Mouse (Mus musculus) limb, embryonic 14.5 days (tissue): Measurements from ENCODE around the gene Stpg2. TPM values are rescaled to one million over a fixed set of nuclear protein-coding genes. Genes with fewer than 3 reads are reported as not detected.
"Not testable (repeated sequence)": the region's sequence is repeated elsewhere in the genome, so short reads cannot be mapped to it uniquely, and the experiment has no call there.

ENCODE experiments used
- ATAC-seq: fragments of 200-750 bp; cut with Nextera tagmentation; 2 replicates; pipeline ENCODE4 v1.8.0; 2017; ENCODE audit warnings: low read depth, moderate number of reproducible peaks, moderate TSS enrichment; ENCODE audit not compliant: low FRiP score
- DNase-seq: peaks from one replicate; pipeline ENCODE4 v3.0.0-alpha.2; 2015; ENCODE audit warnings: low spot score
- H3K27ac ChIP-seq: fragments of 300-500 bp; sonication (generic); replicated peaks from 2 replicates; pipeline ENCODE4 v1.5.1; 2014; ENCODE audit warnings: low read depth, mild to moderate bottlenecking, low read length, moderate library complexity, mixed read lengths
- H3K27me3 ChIP-seq: fragments of 300-500 bp; sonication (generic); 2 replicates; pipeline ENCODE4 v1.6.1; 2014; ENCODE audit warnings: low read length, mixed read lengths; ENCODE audit not compliant: control insufficient read depth, insufficient read depth
- H3K36me3 ChIP-seq: fragments of 300-500 bp; sonication (generic); 2 replicates; pipeline ENCODE4 v1.6.1; 2014; ENCODE audit warnings: mild to moderate bottlenecking, low read length, moderate library complexity, mixed read lengths; ENCODE audit not compliant: control insufficient read depth, insufficient read depth
- H3K4me1 ChIP-seq: fragments of 300-500 bp; sonication (generic); 2 replicates; pipeline ENCODE4 v1.6.1; 2014; ENCODE audit warnings: antibody characterized with exemption, low read length, mixed read lengths; ENCODE audit not compliant: control insufficient read depth, insufficient read depth
- H3K4me2 ChIP-seq: fragments of 300-500 bp; sonication (generic); replicated peaks from 2 replicates; pipeline ENCODE4 v1.6.1; 2014; ENCODE audit warnings: low read depth, mild to moderate bottlenecking, low read length, moderate library complexity; ENCODE audit not compliant: severe bottlenecking
- H3K4me3 ChIP-seq: fragments of 300-500 bp; sonication (generic); replicated peaks from 2 replicates; pipeline ENCODE4 v1.5.1; 2014; ENCODE audit warnings: low read length
- H3K9ac ChIP-seq: fragments of 300-500 bp; sonication (generic); 2 replicates; pipeline ENCODE4 v1.6.1; 2014; ENCODE audit warnings: mild to moderate bottlenecking, low read depth, low read length, moderate library complexity; ENCODE audit not compliant: severe bottlenecking
- H3K9me3 ChIP-seq: fragments of 300-500 bp; sonication (generic); 2 replicates; pipeline ENCODE4 v1.6.1; 2016; ENCODE audit warnings: low read length; ENCODE audit not compliant: control insufficient read depth
- POLR2A ChIP-seq: fragments of 200-500 bp; IDR thresholded peaks from 2 replicates; pipeline ENCODE4 v1.8.0; 2012; ENCODE audit warnings: inconsistent platforms, mild to moderate bottlenecking, moderate library complexity, borderline replicate concordance; ENCODE audit not compliant: insufficient read depth, insufficient read length; ENCODE audit errors: extremely low read depth
- WGBS: fragments of 180-500 bp; shearing (Covaris S2); extraction: QIAGEN DNeasy Blood & Tissue Kit; methylation state at CpG from one replicate; pipeline ENCODE4 v1.1.7; 2014; 5-methylcytosine and 5-hydroxymethylcytosine counted together
- polyA plus RNA-seq, 2 experiments: library from polyadenylated mRNA; depleted of rRNA in 1 of 2; stranded (reverse) in 1 of 2; unstranded in 1 of 2; fragments of >200 nt; fragmentation: Nextera tagmentation in 1 of 2; extraction: Ambion mirVana in 1 of 2; gene quantifications; 2 replicates each; pipeline versions ENCODE4 v1.2.1 to v1.2.3; 2012 to 2014

Gene Stpg2
- polyA plus RNA-seq, 2 experiments, result not detected

DNA sequence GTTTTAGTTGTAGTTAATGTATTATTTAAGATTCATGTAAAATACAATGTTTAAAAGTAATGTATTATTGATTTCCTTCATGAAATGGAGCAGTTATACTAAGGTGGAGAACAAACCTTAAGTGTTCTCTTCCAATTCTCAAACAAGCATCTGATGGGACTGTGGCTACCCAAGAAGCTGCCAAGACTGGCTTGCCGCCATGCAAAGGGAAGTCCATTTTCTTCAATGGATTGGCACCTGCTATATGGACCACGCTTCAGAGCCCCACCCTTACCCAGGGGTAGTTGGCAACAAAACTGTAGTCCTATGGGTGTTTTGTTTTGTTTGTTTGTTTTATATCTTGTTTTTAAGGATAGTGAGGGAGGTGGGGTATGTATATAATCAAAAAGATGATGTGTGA, 373.0 kb downstream of the Stpg2 start:
- no peak for TF ChIP-seq POLR2A
- Histone ChIP-seq H3K4me3 (no peak overlapping the region), H3K9ac (no peak overlapping the region), H3K27ac (no peak overlapping the region), H3K4me2 (no peak overlapping the region), H3K36me3 (no peaks in the 10 kb centered on the region), H3K4me1 (no peaks in the 10 kb centered on the region), H3K9me3 (no peaks in the 10 kb centered on the region), H3K27me3 (no peaks in the 10 kb centered on the region)
- ATAC-seq (no peak), DNase-seq (no peak)
- 90% methylated on average over 2 of the region's 2 CpGs for WGBS

- no peak overlapping the region for H3K4me2 ChIP-seq
- H3K4me1 ChIP-seq, result no peaks in the 10 kb centered on the region
- no peaks in the 10 kb centered on the region for H3K36me3 ChIP-seq
- H3K4me3 ChIP-seq, result no peak overlapping the region
- H3K9ac ChIP-seq, result no peak overlapping the region
- no peaks in the 10 kb centered on the region for H3K9me3 ChIP-seq
- ATAC-seq, result no peak
- no peak overlapping the region for H3K27ac ChIP-seq
- no peaks in the 10 kb centered on the region for H3K27me3 ChIP-seq
- TF ChIP-seq POLR2A, result no peak
- DNase-seq, result no peak
These were observed 375.8 kb downstream of the Stpg2 start for GRCm38 (mm10) chr3:139581298-139581697.

- no peak overlapping the region for H3K9ac ChIP-seq
- no peaks in the 10 kb centered on the region for H3K9me3 ChIP-seq
- no peak overlapping the region for H3K4me3 ChIP-seq
- H3K27ac ChIP-seq, result no peak overlapping the region
- no peak overlapping the region for H3K4me2 ChIP-seq
- 80% methylated on average over 3 of the region's 3 CpGs for WGBS
- ATAC-seq, result no peak
- no peak for DNase-seq
- no peaks in the 10 kb centered on the region for H3K4me1 ChIP-seq
- no peak for TF ChIP-seq POLR2A
- no peaks in the 10 kb centered on the region for H3K27me3 ChIP-seq
- H3K36me3 ChIP-seq, result no peaks in the 10 kb centered on the region
These were observed 394.0 kb downstream of the Stpg2 start for GRCm38 (mm10) chr3:139599508-139599907.

DNA sequence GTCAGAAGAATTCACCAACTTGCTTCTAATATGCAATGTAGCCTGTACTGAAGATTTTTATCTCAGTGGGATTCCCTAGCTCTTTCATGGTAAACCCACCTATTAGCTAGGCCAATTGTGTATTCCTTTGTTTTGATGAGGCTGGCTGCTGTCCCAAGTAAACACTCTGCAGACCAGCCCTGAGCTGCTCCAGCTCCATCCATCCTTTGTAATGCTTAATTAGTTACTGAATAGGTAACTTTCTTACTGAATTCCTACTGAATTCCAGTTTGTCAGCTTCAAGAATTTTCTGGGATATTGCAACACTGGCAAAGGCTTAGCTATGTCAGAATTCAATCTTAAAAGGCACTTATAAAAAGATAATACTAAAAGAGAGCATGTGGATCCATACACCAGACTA, 402.8 kb downstream of the Stpg2 start:
- H3K9ac ChIP-seq, H3K4me1 ChIP-seq, H3K36me3 ChIP-seq, H3K4me3 ChIP-seq, H3K4me2 ChIP-seq, H3K27ac ChIP-seq, DNase-seq, H3K9me3 ChIP-seq, ATAC-seq, H3K27me3 ChIP-seq: not testable (repeated sequence)

- 63% methylated on average over 3 of the region's 3 CpGs for WGBS
- TF ChIP-seq POLR2A, result no peak
- no peak for DNase-seq
These were observed 409.1 kb downstream of the Stpg2 start for GRCm38 (mm10) chr3:139614641-139615040.

DNA sequence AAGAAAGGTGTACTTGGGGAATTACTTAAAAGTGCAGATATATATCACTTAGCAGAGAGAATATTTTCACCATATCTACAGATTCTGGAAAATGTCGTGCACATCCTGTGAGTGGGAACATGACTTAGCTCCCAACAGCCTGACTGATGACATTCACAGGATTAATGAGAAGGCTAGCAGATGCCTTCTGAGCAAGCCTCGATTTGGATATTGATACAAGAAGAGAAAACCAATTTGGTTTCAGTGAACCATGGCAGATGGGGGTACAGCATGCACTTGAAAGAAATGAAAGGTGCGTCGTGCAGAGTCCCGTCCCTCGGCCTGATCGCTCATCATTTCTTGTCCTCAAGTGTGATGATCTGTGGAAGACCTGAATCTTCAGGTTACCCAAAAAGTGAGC, 410.3 kb downstream of the Stpg2 start:
- no peak overlapping the region for H3K4me2 ChIP-seq
- H3K9me3 ChIP-seq, result no peaks in the 10 kb centered on the region
- ATAC-seq (no peak), DNase-seq (no peak)
- no peaks in the 10 kb centered on the region for H3K4me1 ChIP-seq
- no peak overlapping the region for H3K9ac ChIP-seq
- H3K27ac ChIP-seq, result no peak overlapping the region
- no peak for TF ChIP-seq POLR2A
- WGBS, result 91% methylated on average over 7 of the region's 7 CpGs
- H3K4me3 ChIP-seq, result no peak overlapping the region
- H3K27me3 ChIP-seq, result no peaks in the 10 kb centered on the region
- no peaks in the 10 kb centered on the region for H3K36me3 ChIP-seq

More at GRCm38 (mm10) chr3:139614641-139615040, 409.1 kb downstream of the Stpg2 start:
- Histone ChIP-seq H3K27me3 (no peaks in the 10 kb centered on the region), H3K27ac (no peak overlapping the region), H3K36me3 (no peaks in the 10 kb centered on the region), H3K4me2 (no peak overlapping the region), H3K4me1 (no peaks in the 10 kb centered on the region), H3K4me3 (no peak overlapping the region), H3K9me3 (no peaks in the 10 kb centered on the region), H3K9ac (no peak overlapping the region)
- no peak for ATAC-seq
